Comparison of ENCODE assay signal across 27 mouse cellular contexts in the genomic region with DNA sequence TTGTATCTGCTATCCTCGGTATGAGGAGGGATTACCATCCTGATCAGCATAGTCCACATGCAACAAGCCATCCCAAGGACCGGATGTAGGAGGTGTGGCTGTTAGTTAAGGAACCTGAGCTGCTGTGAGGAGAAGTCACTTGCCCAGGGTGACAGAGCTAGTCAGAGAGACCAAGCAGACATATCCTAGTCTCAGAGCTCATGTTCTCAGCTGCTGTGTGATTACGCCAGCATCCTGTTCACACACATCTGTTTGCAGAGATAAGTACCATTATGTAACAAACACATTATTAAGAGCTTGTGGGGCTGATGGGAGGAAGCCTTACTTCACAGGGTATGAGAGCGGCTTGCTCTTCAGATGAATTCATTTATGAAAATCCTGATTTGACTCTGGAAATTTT.
DNase-seq lines count a peak whose midpoint lies in the region; ATAC-seq and TF ChIP-seq lines count a peak whose summit lies in the region.
"Had no signal": no experiment of that assay in that cellular context is flagged by ENCODE, and none has a peak within 500 bp of the region (broad histone marks: within the 10 kb centered on the region; RNA-seq: fewer than 3 reads in every experiment).

No protein-coding gene starts in this region.

- H3K9me3 ChIP-seq in heart, embryonic 10.5 days, result no peaks in the 10 kb centered on the region
- no peaks in the 10 kb centered on the region for H3K9me3 ChIP-seq in midbrain, embryonic 12.5 days
- H3K9me3 ChIP-seq in midbrain, embryonic 13.5 days, result no peaks in the 10 kb centered on the region
- H3K9me3 ChIP-seq: forebrain, embryonic 10.5 days; heart, embryonic 15.5 days; hindbrain, embryonic 10.5 days; kidney, embryonic 15.5 days; midbrain, embryonic 10.5 days had no signal

- no peak overlapping the region for H3K4me2 ChIP-seq in midbrain, embryonic 12.5 days (replicated peaks)
- H3K4me2 ChIP-seq in midbrain, embryonic 13.5 days (replicated peaks), result no peak overlapping the region
- H3K4me2 ChIP-seq: heart, embryonic 15.5 days; kidney, embryonic 15.5 days had no signal

- no peak overlapping the region for H3K9ac ChIP-seq in midbrain, embryonic 12.5 days (replicated peaks)
- no peak overlapping the region for H3K9ac ChIP-seq in midbrain, embryonic 13.5 days (replicated peaks)
- H3K9ac ChIP-seq: heart, embryonic 15.5 days; kidney, embryonic 15.5 days; liver, embryonic 14.5 days had no signal

- TF ChIP-seq POLR2A in olfactory bulb, adult 2 months (IDR thresholded peaks at IDR 0.05; ENCODE audit: insufficient read depth, low read depth, low read length), result no peak

- TF ChIP-seq CTCF in olfactory bulb, adult 2 months (IDR thresholded peaks at IDR 0.05; ENCODE audit: insufficient read depth, low read depth, low read length), result no peak

- H3K4me3 ChIP-seq in heart, embryonic 10.5 days, result no peak overlapping the region
- H3K4me3 ChIP-seq in midbrain, embryonic 12.5 days, result no peak overlapping the region
- no peak overlapping the region for H3K4me3 ChIP-seq in midbrain, embryonic 13.5 days (replicated peaks)
- no peak overlapping the region for H3K4me3 ChIP-seq in olfactory bulb, adult 2 months (ENCODE audit: insufficient read depth, low read depth, low read length)
- H3K4me3 ChIP-seq: forebrain, embryonic 10.5 days; heart, adult 2 months; heart, embryonic 15.5 days; hindbrain, embryonic 10.5 days; kidney, embryonic 15.5 days; midbrain, embryonic 10.5 days had no signal

- no peaks in the 10 kb centered on the region for H3K36me3 ChIP-seq in heart, embryonic 10.5 days
- no peaks in the 10 kb centered on the region for H3K36me3 ChIP-seq in midbrain, embryonic 12.5 days
- H3K36me3 ChIP-seq in midbrain, embryonic 13.5 days, result no peaks in the 10 kb centered on the region
- H3K36me3 ChIP-seq: forebrain, embryonic 10.5 days; heart, embryonic 15.5 days; hindbrain, embryonic 10.5 days; kidney, embryonic 15.5 days; midbrain, embryonic 10.5 days had no signal

- 0 out of 2 replicates have a peak, but pooled peaks have one; percentile 44 for ATAC-seq in midbrain, embryonic 12.5 days (ENCODE audit: low FRiP score, low read depth)
- ATAC-seq in midbrain, embryonic 13.5 days, result no peak
- peak; percentile 52 for ATAC-seq in common myeloid progenitor, adult 5-6 weeks (replicated peaks; ENCODE audit: low read depth, poor library complexity, severe bottlenecking)
- ATAC-seq: activated CD4-positive, CD25-positive, alpha-beta regulatory T cell, adult 4 months; intestine, postnatal 0 days had no signal

- 58% methylated on average over 4 of the region's 4 CpGs for WGBS in heart, embryonic 10.5 days
- 76% methylated on average over 4 of the region's 4 CpGs for WGBS in midbrain, embryonic 12.5 days
- 67% methylated on average over 4 of the region's 4 CpGs for WGBS in midbrain, embryonic 13.5 days
- 34% methylated on average over 4 of the region's 4 CpGs for WGBS in olfactory bulb, adult 2 months

- peak; percentile 3 to 6 for DNase-seq in heart, adult 18-20 months
- no peak for DNase-seq in heart, embryonic 10.5 days (ENCODE audit: low spot score)
- no peak for DNase-seq in testis, postnatal 14 days (ENCODE audit: low spot score)
- no peak for DNase-seq in urinary bladder, postnatal 10 days (ENCODE audit: low spot score)
- DNase-seq: adrenal gland, postnatal 10 days; cerebellum, adult 11 months; cerebellum, adult 9-11 months; gastrocnemius, postnatal 10 days; heart, adult 2 months; kidney, postnatal 4 days; layer of hippocampus, adult 9-11 months; right cerebral cortex, postnatal 14 days; thymus, postnatal 14 days had no signal

- no peak overlapping the region for H3K27ac ChIP-seq in heart, embryonic 10.5 days
- no peak overlapping the region for H3K27ac ChIP-seq in midbrain, embryonic 12.5 days (replicated peaks)
- no peak overlapping the region for H3K27ac ChIP-seq in midbrain, embryonic 13.5 days
- H3K27ac ChIP-seq in olfactory bulb, adult 2 months (ENCODE audit: insufficient read depth, low read depth, low read length), result peak overlapping the region; percentile 29; the same call in 1 of the 2 replicates
- H3K27ac ChIP-seq: forebrain, embryonic 10.5 days; heart, adult 2 months; heart, embryonic 15.5 days; hindbrain, embryonic 10.5 days; kidney, embryonic 15.5 days; liver, embryonic 14.5 days; macrophage; midbrain, embryonic 10.5 days; stomach, postnatal 0 days had no signal

- H3K4me1 ChIP-seq in heart, embryonic 10.5 days, result no peaks in the 10 kb centered on the region
- H3K4me1 ChIP-seq in midbrain, embryonic 12.5 days, result no peaks in the 10 kb centered on the region
- H3K4me1 ChIP-seq in midbrain, embryonic 13.5 days (replicated peaks), result 0 out of 2 replicates have a peak, but pooled peaks cover 3% of the 10 kb centered on the region
- no peaks in the 10 kb centered on the region for H3K4me1 ChIP-seq in olfactory bulb, adult 2 months (ENCODE audit: control insufficient read depth, insufficient read depth, low read length)
- H3K4me1 ChIP-seq: forebrain, embryonic 10.5 days; heart, embryonic 15.5 days; hindbrain, embryonic 10.5 days; kidney, embryonic 15.5 days had no signal

- H3K27me3 ChIP-seq in heart, embryonic 10.5 days (ENCODE audit: insufficient read depth, poor library complexity, severe bottlenecking), result no peaks in the 10 kb centered on the region
- H3K27me3 ChIP-seq in midbrain, embryonic 12.5 days, result no peaks in the 10 kb centered on the region
- no peaks in the 10 kb centered on the region for H3K27me3 ChIP-seq in midbrain, embryonic 13.5 days
- H3K27me3 ChIP-seq: heart, embryonic 15.5 days; kidney, embryonic 15.5 days had no signal

Comparison
In these comparisons a context has a peak if more than half of its experiments do, and no peak if none do; other contexts are left out.
1. DNase-seq: peak in heart, adult 18-20 months (2 of 2); none in heart, embryonic 10.5 days (single experiment), testis, postnatal 14 days (single experiment) and urinary bladder, postnatal 10 days (single experiment).